Mouse (Mus musculus) gastrocnemius, postnatal 36 days (tissue): ENCODE measurements around the gene Bola3. TPM values are rescaled to one million over a fixed set of nuclear protein-coding genes. Genes with fewer than 3 reads are reported as not detected.
"Not testable (repeated sequence)": the region's sequence is repeated elsewhere in the genome, so short reads cannot be mapped to it uniquely, and the experiment has no call there.

Experiments used
- DNase-seq, 2 experiments: peaks; one replicate each; pipeline ENCODE4 v3.0.0; 2022
- intact Hi-C: fragments of 180-260 bp; cut with DNase I; formaldehyde crosslinking; loops from one replicate; pipeline ENCODE4 v1.15.1; 2025
- total RNA-seq, 2 experiments: library from RNA; stranded (reverse); gene quantifications; 2 replicates each; pipeline ENCODE4 v1.2.3; 2021

Gene Bola3
- total RNA-seq, 2 experiments from 2014 or later = 223 to 243 TPM

- no peak for DNase-seq
Observed at GRCm38 (mm10) chr6:83342957-83343356, 6.0 kb upstream of the Bola3 start.

GRCm38 (mm10) chr6:83345285-83345684 is 3.7 kb upstream of the Bola3 start:
- DNase-seq, intact Hi-C loops: not testable (repeated sequence)

More at GRCm38 (mm10) chr6:83342957-83343356, 6.0 kb upstream of the Bola3 start:
- intact Hi-C loops = no loop called here

- no peak for DNase-seq
- intact Hi-C loops = no loop called here
Observed at GRCm38 (mm10) chr6:83347916-83348315, 1.0 kb upstream of the Bola3 start.

GRCm38 (mm10) chr6:83349274-83349958 is 469 bp downstream of the Bola3 start:
- intact Hi-C loops = no loop called here
- DNase-seq = peak; percentile 80 to 86

- intact Hi-C loops = loop anchor here (10.0 kb wide), 1 partner anchor 325 kb away; the partner anchor contains the start of gene Cd207
- no peak for DNase-seq
Observed at GRCm38 (mm10) chr6:83350172-83350571, 1.2 kb downstream of the Bola3 start.

GRCm38 (mm10) chr6:83350851-83351405 is 2.0 kb downstream of the Bola3 start:
- no peak for DNase-seq
- intact Hi-C loops = loop anchor here (10.0 kb wide), 1 partner anchor 324 kb away; the partner anchor contains the start of gene Cd207

GRCm38 (mm10) chr6:83351490-83352160 is 2.7 kb downstream of the Bola3 start:
- DNase-seq = no peak
- intact Hi-C loops = loop anchor here (10.0 kb wide), 1 partner anchor 323 kb away; the partner anchor contains the start of gene Cd207

GRCm38 (mm10) chr6:83352666-83353410 is 3.9 kb downstream of the Bola3 start:
- intact Hi-C loops = loop anchor here (10.0 kb wide), 1 partner anchor 322 kb away; the partner anchor contains the start of gene Cd207
- no peak for DNase-seq

- intact Hi-C loops = loop anchor here (5.0 to 10.0 kb wide), 2 partner anchors 102 to 320 kb away; partner anchors contain the start of genes Cd207 and Tet3
- no peak for DNase-seq
Observed at GRCm38 (mm10) chr6:83354856-83355781, 6.2 kb downstream of the Bola3 start.

GRCm38 (mm10) chr6:83356569-83357138 is 7.7 kb downstream of the Bola3 start:
- DNase-seq = peak; percentile 75 to 77
- intact Hi-C loops = loop anchor here (2.0 to 10.0 kb wide), 3 partner anchors 101 to 318 kb away; partner anchors contain the start of genes Cd207 and Tet3

- intact Hi-C loops = loop anchor here (2.0 to 10.0 kb wide), 3 partner anchors 100 to 317 kb away; partner anchors contain the start of genes Cd207 and Tet3
- no peak for DNase-seq
Observed at GRCm38 (mm10) chr6:83357436-83357835, 8.5 kb downstream of the Bola3 start.

GRCm38 (mm10) chr6:83361523-83362248 is 12.7 kb downstream of the Bola3 start:
- no peak for DNase-seq
- intact Hi-C loops = no loop called here

- intact Hi-C loops = no loop called here
- no peak for DNase-seq
Observed at GRCm38 (mm10) chr6:83363075-83363474, 14.1 kb downstream of the Bola3 start.

GRCm38 (mm10) chr6:83370316-83370965 is 21.5 kb downstream of the Bola3 start:
- DNase-seq = no peak
- intact Hi-C loops = loop anchor here (5.0 kb wide), 1 partner anchor 37 kb away; no protein-coding TSS in a partner anchor

- no peak for DNase-seq
- intact Hi-C loops = loop anchor here (5.0 kb wide), 1 partner anchor 36 kb away; no protein-coding TSS in a partner anchor
Observed at GRCm38 (mm10) chr6:83371350-83371749, 22.4 kb downstream of the Bola3 start.

- no peak for DNase-seq
- intact Hi-C loops = loop anchor here (5.0 kb wide), 1 partner anchor 33 kb away; no protein-coding TSS in a partner anchor
Observed at GRCm38 (mm10) chr6:83373704-83374300, 24.9 kb downstream of the Bola3 start.
